Mouse (Mus musculus) embryonic fibroblast, embryonic 13.5 days (primary cell): ENCODE results near the gene Scrn1. TPM values are rescaled to one million over a fixed set of nuclear protein-coding genes. Genes with fewer than 3 reads are reported as not detected.

Experiments used
- H3K27ac ChIP-seq: 2 replicates; pipeline ENCODE4 v1.5.1; 2012; ENCODE audit warnings: low read length, control low read depth, inconsistent platforms; ENCODE audit not compliant: insufficient read depth
- H3K4me1 ChIP-seq: 2 replicates; pipeline ENCODE4 v1.6.1; 2011; ENCODE audit warnings: low read length; ENCODE audit not compliant: control insufficient read depth, insufficient read depth
- H3K4me3 ChIP-seq: 2 replicates; pipeline ENCODE4 v1.5.1; 2011; ENCODE audit warnings: mild to moderate bottlenecking, control low read depth, low read length; ENCODE audit not compliant: insufficient read depth
- CTCF ChIP-seq: IDR thresholded peaks from 2 replicates; pipeline ENCODE4 v1.5.1; 2011; ENCODE audit warnings: mild to moderate bottlenecking, control low read depth, low read length, moderate library complexity, borderline replicate concordance; ENCODE audit not compliant: insufficient read depth
- POLR2A ChIP-seq: IDR thresholded peaks from 2 replicates; pipeline ENCODE4 v1.6.1; 2011; ENCODE audit warnings: low read depth, mild to moderate bottlenecking, control low read depth, low read length, moderate library complexity
- polyA plus RNA-seq: library from polyadenylated mRNA; stranded (reverse); fragments of >200 nt; gene quantifications from 2 replicates; pipeline ENCODE4 v1.2.4, GENCODE M21; 2011; ENCODE audit warnings: low read depth; ENCODE audit not compliant: missing spikeins, insufficient read length

Gene Scrn1
- polyA plus RNA-seq, 1 experiment = 19.9 TPM

DNA sequence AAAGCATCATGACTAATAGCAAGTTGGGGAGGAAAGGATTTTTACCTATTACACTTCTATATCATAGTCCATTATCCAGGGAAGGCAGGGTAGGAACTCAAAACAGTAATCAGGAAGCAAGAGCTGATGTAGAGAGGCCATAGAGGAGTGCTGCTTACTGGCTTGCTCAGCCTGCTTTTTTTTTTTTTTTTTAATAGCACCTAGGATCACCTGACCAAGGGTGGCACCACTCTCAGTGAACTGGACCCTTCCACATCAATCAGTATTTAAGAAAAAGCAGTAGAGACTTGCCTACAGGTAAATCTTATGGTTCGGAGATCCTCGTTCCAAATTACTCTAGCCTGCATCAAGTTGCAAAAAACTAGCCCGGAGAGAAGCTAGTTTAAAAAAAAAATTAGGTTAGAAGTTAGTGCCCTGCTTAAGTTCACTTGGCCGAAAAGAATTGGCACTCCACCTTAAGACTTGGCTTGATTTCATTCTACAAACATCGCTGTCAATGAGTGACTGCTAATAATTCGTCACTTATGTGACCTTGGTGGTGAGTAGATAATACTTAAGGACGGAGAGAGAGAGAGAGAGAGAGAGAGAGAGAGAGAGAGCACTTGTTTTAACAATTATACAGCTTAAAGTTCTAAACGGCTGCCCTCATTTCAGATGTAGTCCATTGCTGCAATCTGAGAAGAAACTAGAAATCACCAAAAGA is 27.6 kb upstream of the Scrn1 start:
- peaks cover 13% of the 10 kb centered on the region for H3K4me1 ChIP-seq
- TF ChIP-seq CTCF = no peak
- no peak for TF ChIP-seq POLR2A
- no peak overlapping the region for H3K4me3 ChIP-seq
- no peak overlapping the region for H3K27ac ChIP-seq

DNA sequence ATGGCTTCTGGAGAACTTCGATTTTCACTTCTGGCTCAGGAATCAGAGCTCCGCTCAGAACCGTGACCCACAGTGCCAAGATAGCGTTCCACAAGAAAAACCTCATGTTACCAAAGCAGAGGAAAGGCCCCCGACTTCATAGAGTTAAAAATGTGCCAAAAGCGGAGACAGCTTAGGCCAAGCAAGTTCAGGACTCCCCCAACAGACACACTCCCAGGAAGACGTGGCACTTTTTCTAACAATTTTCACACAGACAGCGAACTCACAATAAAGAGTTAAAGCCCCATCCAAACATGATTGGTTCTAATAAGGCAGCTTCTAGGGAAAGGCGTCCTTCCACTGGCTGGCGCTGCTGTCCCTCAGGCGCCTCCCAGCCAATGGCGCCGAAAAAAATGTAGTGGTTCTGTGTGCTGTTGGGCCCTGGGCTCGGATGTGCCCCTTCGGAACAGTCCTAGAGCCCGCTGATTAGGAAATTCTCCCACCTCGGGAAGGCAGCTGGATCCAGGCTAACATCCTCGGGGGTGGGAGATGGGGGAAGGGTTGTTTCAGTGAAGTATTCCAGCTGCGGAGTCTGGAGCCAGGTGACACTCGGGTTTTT is 26.7 kb upstream of the Scrn1 start:
- peak; percentile 67 for TF ChIP-seq POLR2A
- no peak for TF ChIP-seq CTCF
- H3K4me1 ChIP-seq = peaks cover 13% of the 10 kb centered on the region
- peak overlapping the region; percentile 89 for H3K4me3 ChIP-seq
- H3K27ac ChIP-seq = peak overlapping the region; percentile 82

DNA sequence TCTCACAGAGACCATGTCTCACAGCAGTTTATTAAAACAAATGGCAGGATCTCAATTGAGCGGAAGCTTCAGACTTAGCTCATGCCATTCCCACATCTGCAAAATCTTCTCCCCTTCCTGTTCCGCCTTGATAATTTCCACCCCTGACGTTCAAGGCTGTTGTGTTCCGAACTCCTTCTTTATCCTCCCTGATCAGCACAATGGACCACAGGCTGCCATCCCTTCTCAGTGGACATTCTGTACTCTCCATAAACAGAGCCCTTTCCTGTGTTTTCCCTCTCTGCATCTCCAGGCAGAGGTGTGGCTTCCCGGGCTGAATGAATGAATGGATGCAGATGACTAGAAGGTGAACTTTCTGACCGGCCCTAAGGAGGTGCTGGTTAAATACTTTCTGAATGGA is 25.5 kb upstream of the Scrn1 start:
- H3K4me3 ChIP-seq = peak overlapping the region; percentile 78

DNA sequence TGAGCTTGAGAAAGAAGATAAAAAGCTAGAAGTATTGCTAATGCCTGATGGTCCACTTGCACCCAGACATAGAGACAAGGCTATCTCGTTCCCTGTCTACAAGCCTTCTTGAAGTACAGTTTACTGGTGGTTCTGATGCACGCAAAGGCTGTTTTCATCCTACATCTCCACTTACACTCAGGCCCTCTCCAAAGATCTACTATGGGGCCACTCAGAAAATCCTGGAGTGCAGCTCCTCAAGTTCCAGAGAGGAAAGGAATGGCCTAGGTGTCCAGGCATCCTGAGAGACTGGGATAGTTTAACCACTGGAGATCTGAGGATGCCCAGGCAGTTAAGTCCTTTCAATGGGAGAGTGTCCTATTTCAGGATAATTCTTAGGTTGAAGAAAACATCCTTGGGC is 24.4 kb upstream of the Scrn1 start:
- no peak overlapping the region for H3K27ac ChIP-seq
- no peak for TF ChIP-seq POLR2A
- no peak for TF ChIP-seq CTCF
- no peak overlapping the region for H3K4me3 ChIP-seq
- H3K4me1 ChIP-seq = peaks cover 7% of the 10 kb centered on the region

More for the DNA sequence above, 25.5 kb upstream of the Scrn1 start:
- TF ChIP-seq CTCF (no peak), POLR2A (no peak)
- no peak overlapping the region for H3K27ac ChIP-seq
- peaks cover 13% of the 10 kb centered on the region for H3K4me1 ChIP-seq

DNA sequence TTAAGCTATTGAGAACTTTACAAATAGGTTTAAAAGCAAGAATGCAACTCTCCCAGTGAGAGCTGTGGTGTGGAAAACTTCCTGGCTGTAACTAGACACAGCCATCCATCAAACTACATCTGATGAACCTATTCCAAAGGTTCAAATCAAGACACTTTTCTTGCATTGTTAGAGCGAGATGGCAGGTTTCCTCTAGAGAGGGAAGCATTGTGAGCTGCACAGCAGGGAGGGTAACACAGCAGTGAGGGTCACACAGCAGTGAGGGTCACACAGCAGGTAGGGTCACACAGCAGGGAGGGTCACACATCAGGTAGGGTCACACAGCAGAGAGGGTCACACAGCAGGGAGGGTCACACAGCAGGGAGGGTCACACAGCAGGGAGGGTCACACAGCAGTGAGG is 21.9 kb upstream of the Scrn1 start:
- TF ChIP-seq CTCF = no peak
- no peak for TF ChIP-seq POLR2A

DNA sequence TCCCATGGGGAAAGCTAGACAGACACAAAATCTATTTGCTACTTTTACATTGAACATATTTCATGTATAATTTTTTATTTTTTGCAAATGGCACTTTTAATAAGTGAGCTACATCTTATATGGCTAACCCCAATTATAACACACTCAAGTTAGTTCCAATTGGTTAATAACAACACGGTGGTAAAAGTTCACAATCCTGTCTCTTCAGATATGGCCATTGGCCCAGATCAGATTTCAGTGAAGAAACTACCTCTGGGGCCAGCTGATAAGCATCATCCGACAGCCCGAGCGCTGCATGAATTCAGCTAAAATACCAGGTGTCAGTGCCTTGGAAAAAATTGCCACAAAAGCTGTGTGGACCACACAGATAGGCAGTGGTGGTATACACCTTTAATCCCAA is 21.4 kb upstream of the Scrn1 start:
- H3K4me1 ChIP-seq = peaks cover 7% of the 10 kb centered on the region
- no peak overlapping the region for H3K27ac ChIP-seq
- TF ChIP-seq CTCF (no peak), POLR2A (no peak)
- no peak overlapping the region for H3K4me3 ChIP-seq

More for the DNA sequence above, 21.9 kb upstream of the Scrn1 start:
- Histone ChIP-seq H3K4me3 (no peak overlapping the region), H3K27ac (no peak overlapping the region), H3K4me1 (peaks cover 7% of the 10 kb centered on the region)

DNA sequence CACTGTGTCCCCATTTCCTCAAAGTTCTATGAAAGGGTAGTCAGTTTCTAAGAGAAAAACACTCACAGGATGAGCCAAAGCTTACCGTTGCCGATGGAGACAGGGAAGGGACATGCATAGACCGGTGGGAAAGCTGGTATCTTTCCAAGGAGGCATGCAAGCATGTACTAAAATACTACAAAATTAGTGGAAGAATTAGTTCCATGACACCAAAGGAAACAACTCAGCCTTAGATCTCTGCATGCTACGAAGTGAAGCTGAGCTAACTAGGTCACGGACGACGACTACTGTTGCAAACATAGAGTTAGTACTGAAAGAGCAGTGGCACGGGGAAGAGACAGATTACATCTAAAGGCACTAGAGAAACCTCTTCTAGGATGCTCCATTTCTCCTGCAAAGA is 20.6 kb upstream of the Scrn1 start:
- TF ChIP-seq POLR2A (no peak), CTCF (no peak)
- peaks cover 7% of the 10 kb centered on the region for H3K4me1 ChIP-seq
- H3K4me3 ChIP-seq = no peak overlapping the region
- no peak overlapping the region for H3K27ac ChIP-seq

DNA sequence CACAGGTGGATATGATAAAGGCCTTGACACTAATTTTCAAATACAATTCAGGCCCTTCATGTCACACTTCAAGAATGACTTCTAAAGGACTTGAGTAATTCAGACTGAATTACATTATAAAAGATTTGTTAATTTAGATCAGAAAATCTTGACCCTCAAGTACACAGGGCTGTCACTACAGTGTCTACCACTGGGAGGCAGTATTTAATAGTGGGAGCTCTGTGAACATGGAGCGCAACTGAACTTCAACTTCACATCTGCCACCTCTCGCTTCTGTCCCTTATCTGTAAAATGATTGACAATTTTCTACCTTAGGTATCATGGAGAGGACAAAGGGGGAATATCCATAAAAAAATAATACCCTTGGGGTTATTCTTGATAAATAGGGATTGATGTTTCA is 19.9 kb upstream of the Scrn1 start:
- H3K4me1 ChIP-seq = peaks cover 3% of the 10 kb centered on the region; the same call in 1 of the 2 replicates
- H3K27ac ChIP-seq = no peak overlapping the region
- H3K4me3 ChIP-seq = no peak overlapping the region
- TF ChIP-seq CTCF = no peak
- no peak for TF ChIP-seq POLR2A

DNA sequence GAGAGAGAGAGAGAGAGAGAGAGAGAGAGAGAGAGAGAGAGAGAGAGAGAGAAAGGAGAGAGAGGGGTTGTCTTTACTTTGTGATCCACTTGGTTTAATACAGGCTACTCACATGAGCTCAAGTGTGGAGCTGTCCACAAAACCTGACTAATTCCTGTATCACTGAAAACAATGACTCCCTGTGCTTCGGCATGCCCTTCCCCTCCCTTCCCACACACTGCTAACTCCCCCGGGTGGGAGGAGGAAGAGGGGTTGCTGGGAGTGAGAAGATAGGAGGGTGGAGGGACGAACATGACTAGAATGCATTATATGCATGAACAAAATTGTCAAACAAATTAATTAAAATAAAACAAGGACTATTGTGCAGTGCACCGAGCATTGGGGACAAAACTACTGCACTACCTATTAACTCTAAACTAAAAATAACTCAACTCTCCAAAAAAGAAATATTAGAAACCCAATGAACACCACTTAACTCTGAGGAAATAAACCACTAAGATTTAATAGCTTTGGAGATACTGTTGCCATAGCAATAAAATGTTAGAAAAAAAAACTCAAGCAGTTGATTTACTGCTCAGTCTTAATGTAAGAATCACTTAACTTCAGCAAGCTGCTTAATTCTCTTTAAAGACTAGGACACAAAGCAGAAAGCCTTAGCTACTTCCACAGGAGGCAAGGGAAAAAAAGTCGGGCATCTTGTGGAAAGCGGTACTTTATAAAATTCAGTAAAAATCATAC is 7.1 kb upstream of the Scrn1 start:
- TF ChIP-seq POLR2A (no peak), CTCF (no peak)
- H3K4me3 ChIP-seq = no peak overlapping the region
- H3K4me1 ChIP-seq = no peaks in the 10 kb centered on the region
- no peak overlapping the region for H3K27ac ChIP-seq

DNA sequence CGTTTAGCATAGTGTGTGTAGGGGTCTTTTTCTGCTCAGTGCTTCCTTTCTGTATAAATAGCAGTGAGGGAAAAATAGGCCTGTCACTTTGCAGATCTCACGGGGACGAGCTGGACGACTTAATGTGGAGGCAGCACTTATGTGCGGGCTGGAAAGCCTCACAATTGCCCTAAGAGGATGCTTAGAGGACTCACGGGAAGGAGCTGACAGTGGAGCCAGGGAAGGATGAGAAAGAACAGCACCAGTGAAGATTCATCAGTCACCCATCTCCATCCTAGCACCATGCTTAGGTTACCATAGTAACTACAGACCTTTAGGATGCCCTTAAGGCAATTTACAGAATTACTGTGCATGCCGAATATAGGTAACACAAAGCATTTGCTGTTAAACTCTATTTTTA is 3.5 kb upstream of the Scrn1 start:
- H3K4me3 ChIP-seq = no peak overlapping the region

More for the DNA sequence above, 3.5 kb upstream of the Scrn1 start:
- Histone ChIP-seq H3K4me1 (no peaks in the 10 kb centered on the region), H3K27ac (no peak overlapping the region)
- TF ChIP-seq CTCF = no peak
- TF ChIP-seq POLR2A = no peak
